Mouse (Mus musculus): ENCODE measurements at regions not wholly inside any gene's neighbourhood (a gene's known extent, or its start where the extent isn't known, plus 50 kb on each side); places are given as distances from the start of the nearest gene placed in this dataset.

DNA sequence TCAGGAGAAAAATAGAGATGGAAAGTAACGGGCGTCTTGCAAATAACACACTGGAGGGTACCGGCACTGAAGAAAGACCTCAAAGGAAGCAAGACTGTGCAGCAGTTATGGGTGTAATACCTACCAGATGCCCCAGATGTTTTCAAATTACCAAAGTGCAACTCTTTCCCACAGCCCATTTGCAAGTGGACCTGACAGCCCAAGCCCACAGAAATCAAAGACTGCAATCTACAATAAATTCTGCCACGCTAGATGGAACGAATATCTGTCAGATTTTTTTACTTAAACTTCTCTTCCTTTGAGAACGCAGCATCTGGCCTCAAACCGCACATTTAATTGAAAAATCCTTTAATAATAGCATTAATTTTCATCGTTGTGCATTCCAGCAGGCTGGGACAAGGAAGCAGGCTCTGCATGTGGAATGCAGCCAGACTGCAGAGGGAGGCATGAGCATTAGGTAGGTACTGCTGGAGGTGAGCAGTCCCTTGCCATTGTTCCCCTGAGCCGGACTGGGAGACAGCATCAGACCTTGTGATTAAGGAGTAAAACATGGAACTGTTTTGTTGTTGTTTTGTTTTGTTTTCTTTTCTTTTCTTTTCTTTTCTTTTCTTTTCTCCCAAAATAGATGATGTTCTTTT lies 419.9 kb downstream of the Efnb2 start:
- TF ChIP-seq MYOG (IDR thresholded peaks at IDR 0.05; ENCODE audit: control insufficient read depth, extremely low read depth, insufficient read length) (no peak), USF1 (IDR thresholded peaks at IDR 0.05; ENCODE audit: low read depth) (no peak), CEBPB (IDR thresholded peaks at IDR 0.05; ENCODE audit: low read depth) (no peak), CTCF (IDR thresholded peaks at IDR 0.05; ENCODE audit: control insufficient read depth, insufficient read depth, insufficient read length) (no peak), MYOD1 (IDR thresholded peaks at IDR 0.05; ENCODE audit: control insufficient read depth, insufficient read length, low read depth) (no peak), MAX (IDR thresholded peaks at IDR 0.05) (no peak), FOSL1 (IDR thresholded peaks at IDR 0.05; ENCODE audit: insufficient read depth, low read length, poor library complexity, severe bottlenecking) (no peak)
- Histone ChIP-seq H3ac (ENCODE audit: control insufficient read depth, insufficient read length, low read depth) (no peak overlapping the region), H3K79me2 (ENCODE audit: control insufficient read depth, insufficient read depth) (no peaks in the 10 kb centered on the region), H3K27me3 (ENCODE audit: control insufficient read depth, insufficient read depth, insufficient read length) (no peaks in the 10 kb centered on the region), H3K36me3 (ENCODE audit: control insufficient read depth, insufficient read depth) (no peaks in the 10 kb centered on the region), H3K4me3 (ENCODE audit: insufficient read depth, poor library complexity, severe bottlenecking) (no peak overlapping the region), H3K79me3 (ENCODE audit: low read depth) (no peaks in the 10 kb centered on the region)

DNA sequence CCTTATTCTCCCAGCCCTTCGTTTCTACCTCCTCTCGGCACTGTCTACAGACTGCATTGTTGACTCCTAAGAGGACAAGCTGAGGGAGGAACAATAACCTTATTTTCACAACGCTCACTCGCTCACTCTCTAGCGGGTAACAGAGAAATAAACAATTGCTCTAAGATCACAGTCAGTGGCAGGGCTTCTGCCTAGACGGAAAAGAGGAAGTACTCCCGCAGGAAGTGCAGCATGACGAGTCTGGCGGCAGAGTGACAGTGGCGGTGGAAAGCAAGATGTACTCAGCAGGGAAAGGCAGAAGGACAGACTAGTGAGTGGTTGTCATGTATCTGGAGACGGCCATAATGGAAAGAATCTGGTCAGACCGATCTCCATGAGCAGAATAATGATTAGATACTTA lies 421.6 kb downstream of the Efnb2 start:
- TF ChIP-seq FOSL1 (IDR thresholded peaks at IDR 0.05; ENCODE audit: insufficient read depth, low read length, poor library complexity, severe bottlenecking) (no peak), MYOG (IDR thresholded peaks at IDR 0.05; ENCODE audit: control insufficient read depth, extremely low read depth, insufficient read length) (no peak)
- Histone ChIP-seq H3K4me3 (ENCODE audit: insufficient read depth, poor library complexity, severe bottlenecking) (no peak overlapping the region), H3K27me3 (ENCODE audit: control insufficient read depth, insufficient read depth, insufficient read length) (no peaks in the 10 kb centered on the region), H3K79me2 (ENCODE audit: control insufficient read depth, insufficient read depth) (no peaks in the 10 kb centered on the region), H3K36me3 (ENCODE audit: control insufficient read depth, insufficient read depth) (no peaks in the 10 kb centered on the region), H3K79me3 (ENCODE audit: low read depth) (no peaks in the 10 kb centered on the region), H3ac (ENCODE audit: control insufficient read depth, insufficient read length, low read depth) (no peak overlapping the region)

DNA sequence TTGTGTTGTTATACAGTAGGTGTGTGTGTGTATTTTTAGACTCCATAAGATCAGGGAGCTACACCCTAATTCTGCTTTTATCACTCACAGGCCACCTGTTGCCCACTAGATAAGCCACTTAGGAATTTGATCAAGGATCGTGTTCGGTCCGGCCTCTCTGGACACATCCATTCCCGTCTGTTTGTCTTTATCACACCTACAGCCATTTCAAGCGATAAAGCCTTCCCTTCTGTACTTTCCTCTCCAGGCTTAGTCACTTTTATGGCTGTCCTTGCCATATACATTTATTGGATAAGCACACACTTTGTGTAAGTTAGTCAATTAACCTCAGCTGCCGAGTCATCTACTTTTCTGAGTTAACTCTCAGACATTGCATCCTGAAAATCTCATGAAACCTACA lies 423.0 kb downstream of the Efnb2 start:
- TF ChIP-seq FOSL1 (IDR thresholded peaks at IDR 0.05; ENCODE audit: insufficient read depth, low read length, poor library complexity, severe bottlenecking) = no peak
- Histone ChIP-seq H3K79me2 (ENCODE audit: control insufficient read depth, insufficient read depth) (no peaks in the 10 kb centered on the region), H3K27me3 (ENCODE audit: control insufficient read depth, insufficient read depth, insufficient read length) (no peaks in the 10 kb centered on the region), H3K79me3 (ENCODE audit: low read depth) (no peaks in the 10 kb centered on the region), H3ac (ENCODE audit: control insufficient read depth, insufficient read length, low read depth) (no peak overlapping the region), H3K4me3 (ENCODE audit: insufficient read depth, poor library complexity, severe bottlenecking) (no peak overlapping the region), H3K36me3 (ENCODE audit: control insufficient read depth, insufficient read depth) (no peaks in the 10 kb centered on the region)

DNA sequence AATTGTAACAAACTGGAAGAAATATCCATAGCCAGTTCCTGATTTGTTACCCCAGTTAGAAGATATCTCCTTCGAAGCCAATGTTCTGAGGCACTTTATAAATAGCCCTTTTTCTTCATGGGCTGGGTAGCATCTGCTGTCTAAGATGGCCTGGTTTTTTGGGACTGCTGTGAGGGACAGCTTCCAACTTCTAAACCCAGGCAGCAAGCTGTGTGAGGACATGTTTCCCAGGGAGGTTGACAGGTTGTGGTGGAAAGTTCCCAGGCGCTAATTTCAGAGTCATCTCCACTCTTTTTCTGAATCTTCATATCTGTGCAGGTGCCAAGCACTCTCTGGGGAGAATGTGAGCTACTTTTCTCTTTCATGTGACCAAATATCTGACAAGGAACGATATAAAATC lies 427.4 kb downstream of the Efnb2 start:
- TF ChIP-seq MAX (IDR thresholded peaks at IDR 0.05) (no peak), CEBPB (IDR thresholded peaks at IDR 0.05; ENCODE audit: low read depth) (no peak), CTCF (IDR thresholded peaks at IDR 0.05; ENCODE audit: control insufficient read depth, insufficient read depth, insufficient read length) (no peak), USF1 (IDR thresholded peaks at IDR 0.05; ENCODE audit: low read depth) (no peak), FOSL1 (IDR thresholded peaks at IDR 0.05; ENCODE audit: insufficient read depth, low read length, poor library complexity, severe bottlenecking) (no peak), MYOG (IDR thresholded peaks at IDR 0.05; ENCODE audit: control insufficient read depth, extremely low read depth, insufficient read length) (no peak), MYOD1 (IDR thresholded peaks at IDR 0.05; ENCODE audit: control insufficient read depth, insufficient read length, low read depth) (no peak)
- Histone ChIP-seq H3K4me3 (ENCODE audit: insufficient read depth, poor library complexity, severe bottlenecking) (no peak overlapping the region), H3K36me3 (ENCODE audit: control insufficient read depth, insufficient read depth) (no peaks in the 10 kb centered on the region), H3K79me3 (ENCODE audit: low read depth) (no peaks in the 10 kb centered on the region), H3K27me3 (ENCODE audit: control insufficient read depth, insufficient read depth, insufficient read length) (no peaks in the 10 kb centered on the region), H3K79me2 (ENCODE audit: control insufficient read depth, insufficient read depth) (no peaks in the 10 kb centered on the region), H3ac (ENCODE audit: control insufficient read depth, insufficient read length, low read depth) (no peak overlapping the region)

DNA sequence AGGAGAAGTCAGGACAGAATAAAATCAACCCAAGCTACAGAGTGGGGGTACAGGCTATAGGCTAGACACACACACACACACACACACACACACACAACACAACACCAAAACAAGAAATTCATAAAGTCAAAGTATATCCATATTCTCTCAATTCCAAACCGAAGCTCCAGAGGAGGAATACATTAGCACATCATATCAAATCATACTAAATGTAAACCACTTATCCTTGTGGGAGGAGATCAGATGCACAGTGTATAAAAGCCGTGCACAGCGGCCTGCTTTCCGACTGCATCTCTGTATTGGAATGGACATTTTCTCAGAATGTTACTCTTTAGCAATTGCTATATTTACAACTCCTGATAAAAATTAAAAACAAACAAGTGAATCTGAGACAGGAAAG lies 427.9 kb downstream of the Efnb2 start:
- Histone ChIP-seq H3ac (ENCODE audit: control insufficient read depth, insufficient read length, low read depth) (no peak overlapping the region), H3K36me3 (ENCODE audit: control insufficient read depth, insufficient read depth) (no peaks in the 10 kb centered on the region)

DNA sequence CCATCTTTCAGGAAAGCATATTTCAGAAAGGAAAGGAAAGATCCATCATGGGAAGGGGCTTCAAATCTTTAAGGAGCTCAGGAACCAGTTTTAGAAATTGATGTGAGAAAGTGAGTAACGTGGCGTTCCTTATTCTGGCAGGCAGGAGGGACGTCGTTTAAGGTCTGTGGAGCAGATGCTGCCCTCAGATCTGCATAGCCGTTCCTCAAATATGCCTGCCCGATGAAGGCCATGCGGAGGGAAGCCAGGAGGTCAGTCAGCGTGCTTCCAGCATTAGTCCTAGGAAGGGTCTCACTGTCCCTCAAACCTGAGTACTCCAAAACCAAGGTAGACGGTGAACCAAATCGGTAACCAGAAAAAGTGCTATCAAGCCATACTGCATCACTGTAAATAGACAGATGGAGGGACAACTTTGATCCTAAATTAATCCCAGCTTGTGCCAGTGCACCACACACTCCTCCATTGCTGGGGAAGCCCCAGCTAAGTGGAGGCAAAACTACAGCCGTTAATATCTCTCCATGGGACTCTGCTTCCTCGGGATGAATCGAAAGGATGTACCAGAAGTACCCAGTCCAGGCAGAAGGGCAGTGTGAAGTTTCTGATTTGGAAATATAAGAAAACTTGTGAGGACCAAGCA lies 428.9 kb downstream of the Efnb2 start:
- Histone ChIP-seq H3K4me3 (ENCODE audit: insufficient read depth, poor library complexity, severe bottlenecking) (no peak overlapping the region), H3K27me3 (ENCODE audit: control insufficient read depth, insufficient read depth, insufficient read length) (no peaks in the 10 kb centered on the region), H3K36me3 (ENCODE audit: control insufficient read depth, insufficient read depth) (no peaks in the 10 kb centered on the region), H3K79me3 (ENCODE audit: low read depth) (no peaks in the 10 kb centered on the region), H3K79me2 (ENCODE audit: control insufficient read depth, insufficient read depth) (no peaks in the 10 kb centered on the region), H3ac (ENCODE audit: control insufficient read depth, insufficient read length, low read depth) (no peak overlapping the region)
- no peak for TF ChIP-seq MYOG (IDR thresholded peaks at IDR 0.05; ENCODE audit: control insufficient read depth, extremely low read depth, insufficient read length)
- no peak for TF ChIP-seq MAX (IDR thresholded peaks at IDR 0.05)
- TF ChIP-seq CEBPB (IDR thresholded peaks at IDR 0.05; ENCODE audit: low read depth) = no peak
- TF ChIP-seq FOSL1 (IDR thresholded peaks at IDR 0.05; ENCODE audit: insufficient read depth, low read length, poor library complexity, severe bottlenecking) = no peak
- TF ChIP-seq CTCF (IDR thresholded peaks at IDR 0.05; ENCODE audit: control insufficient read depth, insufficient read depth, insufficient read length) = no peak
- no peak for TF ChIP-seq USF1 (IDR thresholded peaks at IDR 0.05; ENCODE audit: low read depth)
- TF ChIP-seq MYOD1 (IDR thresholded peaks at IDR 0.05; ENCODE audit: control insufficient read depth, insufficient read length, low read depth) = no peak

More for the DNA sequence above, 427.9 kb downstream of the Efnb2 start:
- H3K27me3 ChIP-seq (ENCODE audit: control insufficient read depth, insufficient read depth, insufficient read length) = no peaks in the 10 kb centered on the region
- TF ChIP-seq FOSL1 (IDR thresholded peaks at IDR 0.05; ENCODE audit: insufficient read depth, low read length, poor library complexity, severe bottlenecking) (no peak), MYOG (IDR thresholded peaks at IDR 0.05; ENCODE audit: control insufficient read depth, extremely low read depth, insufficient read length) (no peak), MAX (IDR thresholded peaks at IDR 0.05) (no peak), MYOD1 (IDR thresholded peaks at IDR 0.05; ENCODE audit: control insufficient read depth, insufficient read length, low read depth) (no peak), CTCF (IDR thresholded peaks at IDR 0.05; ENCODE audit: control insufficient read depth, insufficient read depth, insufficient read length) (no peak), CEBPB (IDR thresholded peaks at IDR 0.05; ENCODE audit: low read depth) (no peak), USF1 (IDR thresholded peaks at IDR 0.05; ENCODE audit: low read depth) (no peak)
- H3K4me3 ChIP-seq (ENCODE audit: insufficient read depth, poor library complexity, severe bottlenecking) = no peak overlapping the region
- H3K79me2 ChIP-seq (ENCODE audit: control insufficient read depth, insufficient read depth) = no peaks in the 10 kb centered on the region
- no peaks in the 10 kb centered on the region for H3K79me3 ChIP-seq (ENCODE audit: low read depth)

Data from C2C12 (cell line).